8 mouse cellular contexts compared by ENCODE assay signal in genomic region chr12:108893715-108894431, GRCm38 (mm10). TPM values are rescaled to one million over a fixed set of nuclear protein-coding genes. Genes with fewer than 3 reads are reported as not detected.
DNase-seq lines count a peak whose midpoint lies in the region; ATAC-seq and TF ChIP-seq lines count a peak whose summit lies in the region.

Gene Wars, minus strand, starts transcription at chr12:108894174.

- WGBS in heart, embryonic 11.5 days (ENCODE audit: insufficient replicate concordance), result under 1% methylated on average over 55 of the region's 58 CpGs
- 0% methylated on average over 54 of the region's 58 CpGs for WGBS in kidney, embryonic 16.5 days
- under 1% methylated on average over 58 of the region's 58 CpGs for WGBS in liver, adult 2 months

- H3K9ac ChIP-seq in heart, embryonic 11.5 days (ENCODE audit: low read depth, low read length), result peak within 1 kb of the TSS; percentile 84
- peak within 1 kb of the TSS; percentile 85 for H3K9ac ChIP-seq in kidney, embryonic 16.5 days (replicated peaks; ENCODE audit: low read length)
- H3K9ac ChIP-seq in liver, adult 2 months (ENCODE audit: low read depth, low read length), result peak within 1 kb of the TSS; percentile 63

- DNase-seq in brain, embryonic 14.5 days (ENCODE audit: low read depth), result peak; percentile 99
- DNase-seq in liver, adult 2 months (ENCODE audit: extremely low read depth, low read depth, low spot score), result peak; percentile 89
- peak; percentile 96 for DNase-seq in splenic B cell, adult 2 months (ENCODE audit: low read depth, low spot score)

- H3K36me3 ChIP-seq in C2C12 (ENCODE audit: control insufficient read depth, insufficient read depth), result peaks cover 33% of the 10 kb centered on the region
- H3K36me3 ChIP-seq in erythroblast, embryonic 14.5 days (ENCODE audit: control insufficient read depth), result peaks cover 28% of the 10 kb centered on the region
- H3K36me3 ChIP-seq in heart, embryonic 11.5 days (ENCODE audit: control insufficient read depth, insufficient read depth, low read length), result no peaks in the 10 kb centered on the region
- peaks cover 3% of the 10 kb centered on the region; the same call in 1 of the 2 replicates for H3K36me3 ChIP-seq in kidney, embryonic 16.5 days (ENCODE audit: insufficient read depth, low read length)
- H3K36me3 ChIP-seq in liver, adult 2 months (ENCODE audit: control insufficient read depth, insufficient read depth, low read length), result no peaks in the 10 kb centered on the region
- peaks cover 26% of the 10 kb centered on the region for H3K36me3 ChIP-seq in myocyte (ENCODE audit: control insufficient read depth, insufficient read depth)
- no peaks in the 10 kb centered on the region; the same call in 1 of the 2 replicates for H3K36me3 ChIP-seq in splenic B cell, adult 2 months (ENCODE audit: control insufficient read depth, insufficient read depth, low read length, poor library complexity, severe bottlenecking)

- H3K4me3 ChIP-seq in C2C12 (ENCODE audit: insufficient read depth, poor library complexity, severe bottlenecking) (peak within 1 kb of the TSS; percentile 79), myocyte (peak within 1 kb of the TSS; percentile 78)
- H3K4me3 ChIP-seq in erythroblast, embryonic 14.5 days (replicated peaks), result peak within 1 kb of the TSS; percentile 91
- peak within 1 kb of the TSS; percentile 73 for H3K4me3 ChIP-seq in heart, embryonic 11.5 days (ENCODE audit: low read depth, low read length)
- peak within 1 kb of the TSS; percentile 91 for H3K4me3 ChIP-seq in kidney, embryonic 16.5 days (ENCODE audit: low read length)
- H3K4me3 ChIP-seq in liver, adult 2 months (ENCODE audit: insufficient read depth, low read depth, low read length), result peak within 1 kb of the TSS; percentile 70

- ATAC-seq in heart, embryonic 11.5 days (replicated peaks; ENCODE audit: insufficient number of reproducible peaks, low FRiP score, low TSS enrichment), result peak; percentile 100
- peak; percentile 100 for ATAC-seq in kidney, embryonic 16.5 days (ENCODE audit: low FRiP score, low TSS enrichment)

- no peaks in the 10 kb centered on the region for H3K9me3 ChIP-seq in erythroblast, embryonic 14.5 days (ENCODE audit: control insufficient read depth, low read length)
- H3K9me3 ChIP-seq in heart, embryonic 11.5 days (replicated peaks; ENCODE audit: control insufficient read depth, low read length), result no peaks in the 10 kb centered on the region
- H3K9me3 ChIP-seq in kidney, embryonic 16.5 days (ENCODE audit: low read length), result no peaks in the 10 kb centered on the region

- H3K4me1 ChIP-seq in erythroblast, embryonic 14.5 days (ENCODE audit: control insufficient read depth), result peaks cover 34% of the 10 kb centered on the region
- H3K4me1 ChIP-seq in heart, embryonic 11.5 days (ENCODE audit: control insufficient read depth, insufficient read depth, low read length), result peaks cover 11% of the 10 kb centered on the region
- H3K4me1 ChIP-seq in kidney, embryonic 16.5 days (ENCODE audit: insufficient read depth, low read length), result peaks cover 17% of the 10 kb centered on the region
- H3K4me1 ChIP-seq in liver, adult 2 months (ENCODE audit: control insufficient read depth, insufficient read depth, low read length), result peaks cover 12% of the 10 kb centered on the region

- H3K27ac ChIP-seq in heart, embryonic 11.5 days (ENCODE audit: low read depth, low read length), result 0 out of 2 replicates have a peak within 1 kb of the TSS, but pooled peaks have one; percentile 8
- peak within 1 kb of the TSS; percentile 55; the same call in 1 of the 2 replicates for H3K27ac ChIP-seq in kidney, embryonic 16.5 days (ENCODE audit: low read length)
- H3K27ac ChIP-seq in liver, adult 2 months (replicated peaks; ENCODE audit: insufficient read depth, low read depth, low read length), result peak within 1 kb of the TSS; percentile 32

- H3K27me3 ChIP-seq in C2C12 (ENCODE audit: control insufficient read depth, insufficient read depth, insufficient read length) (no peaks in the 10 kb centered on the region), myocyte (ENCODE audit: control insufficient read depth, insufficient read depth, insufficient read length) (no peaks in the 10 kb centered on the region)
- H3K27me3 ChIP-seq in erythroblast, embryonic 14.5 days (ENCODE audit: control insufficient read depth), result no peaks in the 10 kb centered on the region
- H3K27me3 ChIP-seq in heart, embryonic 11.5 days (ENCODE audit: control insufficient read depth, insufficient read depth, low read length), result no peaks in the 10 kb centered on the region
- no peaks in the 10 kb centered on the region for H3K27me3 ChIP-seq in kidney, embryonic 16.5 days (ENCODE audit: insufficient read depth, low read length)
- no peaks in the 10 kb centered on the region for H3K27me3 ChIP-seq in liver, adult 2 months (ENCODE audit: control insufficient read depth, insufficient read depth, low read length)
- H3K27me3 ChIP-seq in splenic B cell, adult 2 months (ENCODE audit: control insufficient read depth, insufficient read depth, low read length, poor library complexity, severe bottlenecking), result no peaks in the 10 kb centered on the region

- H3K79me3 ChIP-seq in C2C12 (ENCODE audit: low read depth), result peaks cover 28% of the 10 kb centered on the region

- H3K79me2 ChIP-seq in C2C12 (ENCODE audit: control insufficient read depth, insufficient read depth) (peaks cover 61% of the 10 kb centered on the region), myocyte (ENCODE audit: control insufficient read depth, insufficient read depth) (peaks cover 52% of the 10 kb centered on the region)
- H3K79me2 ChIP-seq in liver, adult 2 months (ENCODE audit: control insufficient read depth, insufficient read depth, low read length), result peaks cover 10% of the 10 kb centered on the region; the same call in 1 of the 2 replicates

- no peak for TF ChIP-seq CTCF in C2C12 (IDR thresholded peaks at IDR 0.05; ENCODE audit: control insufficient read depth, insufficient read depth, insufficient read length)
- TF ChIP-seq CTCF in brain, embryonic 14.5 days (IDR thresholded peaks at IDR 0.05; ENCODE audit: borderline replicate concordance, extremely low read depth, insufficient read depth, insufficient read length), result no peak
- no peak for TF ChIP-seq CTCF in liver, adult 2 months (IDR thresholded peaks at IDR 0.05; ENCODE audit: low read depth, low read length)

- peak within 1 kb of the TSS; percentile 75 for H3K4me2 ChIP-seq in heart, embryonic 11.5 days
- peak within 1 kb of the TSS; percentile 70 for H3K4me2 ChIP-seq in kidney, embryonic 16.5 days (replicated peaks; ENCODE audit: low read depth, low read length)
- H3K4me2 ChIP-seq in myocyte (ENCODE audit: low read depth), result peak within 1 kb of the TSS; percentile 97

- TF ChIP-seq POLR2A in brain, embryonic 14.5 days (IDR thresholded peaks at IDR 0.05; ENCODE audit: borderline replicate concordance, extremely low read depth, insufficient read depth, insufficient read length, poor library complexity, severe bottlenecking), result peak; percentile 87; the same call in 1 of the 2 replicates
- 0 out of 2 replicates have a peak, but pooled peaks have one; percentile 35 for TF ChIP-seq POLR2A in liver, adult 2 months (IDR thresholded peaks at IDR 0.05; ENCODE audit: extremely low read depth, insufficient read depth, low read length)
- TF ChIP-seq POLR2A in myocyte (IDR thresholded peaks at IDR 0.05; ENCODE audit: insufficient read length, low read depth), result peak; percentile 81

- H3ac ChIP-seq in C2C12 (ENCODE audit: control insufficient read depth, insufficient read length, low read depth) (peak within 1 kb of the TSS; percentile 88), myocyte (ENCODE audit: control insufficient read depth, insufficient read length) (peak within 1 kb of the TSS; percentile 60)

TF ChIP-seq in C2C12, 6 proteins besides CTCF, POLR2A, EP300 and RAD21:
- TF ChIP-seq CEBPB (IDR thresholded peaks at IDR 0.05; ENCODE audit: low read depth), result no peak
- peak; percentile 52 for TF ChIP-seq MAX (IDR thresholded peaks at IDR 0.05)

TF ChIP-seq in myocyte, 11 proteins besides CTCF, POLR2A, EP300 and RAD21:
- peak; percentile 73 for TF ChIP-seq POLR2AphosphoS2 (IDR thresholded peaks at IDR 0.05; ENCODE audit: insufficient read length, low read depth)
- peak; percentile 50 for TF ChIP-seq SRF (IDR thresholded peaks at IDR 0.05; ENCODE audit: control insufficient read depth, insufficient read length, low read depth)
- peak in 1 of 3 experiments; percentile 32 for TF ChIP-seq MYOG (IDR thresholded peaks at IDR 0.05; ENCODE audit: control insufficient read depth in 1 of 3, insufficient read depth in 1 of 3, insufficient read length in 2 of 3, low read depth in 2 of 3)
- TF ChIP-seq MYOD1 (IDR thresholded peaks at IDR 0.05; ENCODE audit: control insufficient read depth in 1 of 3, insufficient read length in 2 of 3, low read depth in 2 of 3), result peak in 1 of 3 experiments; percentile 18
- no peak for TF ChIP-seq REST (IDR thresholded peaks at IDR 0.05; ENCODE audit: insufficient read depth, insufficient read length)

RNA-seq across cellular contexts. Expression of gene Wars, which starts in this region (rescaled TPM):
- polyA plus RNA-seq in C2C12 (2012; fragmentation: generic; extraction: Trizol), result 65.8 TPM
- polyA plus RNA-seq in brain, embryonic 14.5 days (2012; rRNA removed), result 107 and 119 TPM in 2 replicates
- 1.4 and 2.1 TPM in 2 replicates for polyA plus RNA-seq in erythroblast, embryonic 14.5 days (2012)
- 77.2 and 78.2 TPM in 2 replicates for polyA plus RNA-seq in heart, embryonic 11.5 days (2014; fragmentation: Nextera tagmentation; extraction: Ambion mirVana)
- 94.6 and 98.5 TPM in 2 replicates for polyA plus RNA-seq in kidney, embryonic 16.5 days (2015; fragmentation: Nextera tagmentation; extraction: Ambion mirVana)
- 11.7 and 14.2 TPM in 2 replicates for total RNA-seq in liver, adult 2 months (2014; rRNA removed)
- 20.2 and 24.3 TPM in 2 replicates for polyA plus RNA-seq in liver, adult 2 months (2012; rRNA removed)
- 180 TPM for polyA plus RNA-seq in myocyte (2012; fragmentation: generic; extraction: Trizol)

Comparison
In these comparisons a context has a peak if more than half of its experiments do, and no peak if none do; other contexts are left out.
1. Peak in every context shown above with its lines: DNase-seq, ATAC-seq, H3K4me3 ChIP-seq and H3K27ac ChIP-seq.
2. POLR2A ChIP-seq: peak in every context shown above with its lines; median percentile 87 in brain, embryonic 14.5 days; 81 in myocyte; 35 in liver, adult 2 months.